Mouse (Mus musculus) forebrain, embryonic 11.5 days (tissue): ENCODE data around the gene Erich6. TPM values are rescaled to one million over a fixed set of nuclear protein-coding genes. Genes with fewer than 3 reads are reported as not detected.
A peak's percentile ranks its signal among the peaks of the same experiment; 100 is the strongest.

Source experiments
- ATAC-seq: fragments of 200-750 bp; cut with Nextera tagmentation; replicated peaks from 2 replicates; pipeline ENCODE4 v1.8.0; 2017; ENCODE audit warnings: moderate TSS enrichment; ENCODE audit not compliant: low FRiP score
- DNase-seq: peaks from one replicate; pipeline ENCODE4 v3.0.0-alpha.2; 2017; ENCODE audit warnings: low spot score
- H3K27ac ChIP-seq: fragments of 300-500 bp; sonication (generic); 2 replicates; pipeline ENCODE4 v1.5.1; 2014; ENCODE audit warnings: low read depth, low read length
- H3K27me3 ChIP-seq: fragments of 300-500 bp; sonication (generic); 2 replicates; pipeline ENCODE4 v1.6.1; 2014; ENCODE audit warnings: mild to moderate bottlenecking, low read length, mixed read lengths; ENCODE audit not compliant: control insufficient read depth, insufficient read depth
- H3K36me3 ChIP-seq: fragments of 300-500 bp; sonication (generic); 2 replicates; pipeline ENCODE4 v1.6.1; 2014; ENCODE audit warnings: mild to moderate bottlenecking, low read length, moderate library complexity, mixed read lengths; ENCODE audit not compliant: control insufficient read depth, insufficient read depth
- H3K4me1 ChIP-seq: fragments of 300-500 bp; sonication (generic); replicated peaks from 2 replicates; pipeline ENCODE4 v1.6.1; 2014; ENCODE audit warnings: low read length, mixed read lengths; ENCODE audit not compliant: control insufficient read depth, insufficient read depth
- H3K4me2 ChIP-seq: fragments of 300-500 bp; sonication (generic); 2 replicates; pipeline ENCODE4 v1.6.1; 2014; ENCODE audit warnings: low read depth, mild to moderate bottlenecking, low read length, moderate library complexity, mixed read lengths; ENCODE audit not compliant: severe bottlenecking
- H3K4me3 ChIP-seq: fragments of 300-500 bp; sonication (generic); 2 replicates; pipeline ENCODE4 v1.5.1; 2014; ENCODE audit warnings: low read depth, low read length
- H3K9ac ChIP-seq: fragments of 300-500 bp; sonication (generic); 2 replicates; pipeline ENCODE4 v1.6.1; 2014; ENCODE audit warnings: low read length
- H3K9me3 ChIP-seq: fragments of 300-500 bp; sonication (generic); 2 replicates; pipeline ENCODE4 v1.6.1; 2016; ENCODE audit warnings: low read length, mixed read lengths; ENCODE audit not compliant: control insufficient read depth
- WGBS: fragments of 180-500 bp; shearing (Covaris S2); extraction: QIAGEN DNeasy Blood & Tissue Kit; methylation state at CpG from one replicate; pipeline ENCODE4 v1.1.7; 2014; 5-methylcytosine and 5-hydroxymethylcytosine counted together
- polyA plus RNA-seq: library from polyadenylated mRNA; unstranded; fragments of >200 nt; fragmentation: Nextera tagmentation; extraction: Ambion mirVana; gene quantifications from 2 replicates; pipeline ENCODE4 v1.2.1, GENCODE M21; 2014

The Erich6 gene
- polyA plus RNA-seq, 1 experiment from 2014 or later: not detected

- H3K36me3 ChIP-seq: peaks cover 4% of the 10 kb centered on the region; the same call in 1 of the 2 replicates
- DNase-seq: no peak
- peak overlapping the region; percentile 98 for H3K9ac ChIP-seq
- peak overlapping the region; percentile 89 for H3K4me3 ChIP-seq
- ATAC-seq: peak; percentile 79
- H3K9me3 ChIP-seq: no peaks in the 10 kb centered on the region
- peak overlapping the region; percentile 57 for H3K4me2 ChIP-seq
- H3K27me3 ChIP-seq: no peaks in the 10 kb centered on the region
- no peaks in the 10 kb centered on the region for H3K4me1 ChIP-seq
- H3K27ac ChIP-seq: peak overlapping the region; percentile 98
- WGBS: 0% methylated on average over 36 of the region's 36 CpGs
Measured at GRCm38 (mm10) chr3:58577067-58577503, 59.9 kb downstream of the Erich6 start.

GRCm38 (mm10) chr3:58576137-58577066, 60.6 kb downstream of the Erich6 start, which contains the start of gene Selenot:
Gene Selenot, plus strand, starts transcription at chr3:58576636.
- Histone ChIP-seq H3K4me2 (peak within 1 kb of the TSS; percentile 57), H3K4me1 (no peaks in the 10 kb centered on the region), H3K4me3 (peak within 1 kb of the TSS; percentile 89), H3K9me3 (no peaks in the 10 kb centered on the region), H3K36me3 (peaks cover 4% of the 10 kb centered on the region; the same call in 1 of the 2 replicates), H3K27me3 (no peaks in the 10 kb centered on the region), H3K9ac (peak within 1 kb of the TSS; percentile 98), H3K27ac (peak within 1 kb of the TSS; percentile 98)
- DNase-seq (peak; percentile 99), ATAC-seq (peak; percentile 94)
- WGBS: 2% methylated on average over 57 of the region's 59 CpGs

DNA sequence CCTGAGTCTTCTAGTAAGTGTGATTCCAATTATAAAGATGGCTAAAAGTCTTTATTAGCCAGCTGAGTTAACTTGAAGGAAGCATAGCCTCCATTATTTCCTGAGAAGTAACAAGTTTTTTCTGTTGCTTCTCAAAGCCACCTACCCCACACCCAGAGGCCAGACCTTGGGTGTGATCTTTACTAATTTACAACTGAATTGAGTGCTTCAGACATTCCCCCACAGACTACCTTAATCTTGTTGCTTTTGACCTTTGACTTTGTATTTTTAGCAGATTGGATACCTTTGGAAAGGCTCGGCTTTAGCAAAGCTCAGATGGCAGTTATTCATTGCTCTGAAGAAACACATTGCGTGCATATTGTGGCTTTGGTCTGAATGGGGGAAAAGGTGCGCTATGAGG, 66.2 kb downstream of the Erich6 start:
- no peak overlapping the region for H3K9ac ChIP-seq
- H3K4me1 ChIP-seq: no peaks in the 10 kb centered on the region
- H3K27me3 ChIP-seq: no peaks in the 10 kb centered on the region
- H3K27ac ChIP-seq: no peak overlapping the region
- ATAC-seq: no peak
- WGBS: 88% methylated on average over 3 of the region's 3 CpGs
- no peaks in the 10 kb centered on the region for H3K36me3 ChIP-seq
- H3K4me2 ChIP-seq: no peak overlapping the region
- no peak for DNase-seq
- no peak overlapping the region for H3K4me3 ChIP-seq
- no peaks in the 10 kb centered on the region for H3K9me3 ChIP-seq

Other genes starting within 250 kb of the Erich6 start
- gene Tsc22d2, start 222.5 kb downstream of the Erich6 start, polyA plus RNA-seq: 12.5 and 17.4 TPM in 2 replicates
- gene Eif2a, start 111.4 kb downstream of the Erich6 start, polyA plus RNA-seq: 58.9 and 61.9 TPM in 2 replicates
- gene Serp1, start 111.3 kb downstream of the Erich6 start, polyA plus RNA-seq: 136 and 140 TPM in 2 replicates
- gene Selenot, start 60.6 kb downstream of the Erich6 start, polyA plus RNA-seq: 23.8 and 26.7 TPM in 2 replicates
- gene Siah2, start 55.2 kb upstream of the Erich6 start, polyA plus RNA-seq: 4.0 and 5.7 TPM in 2 replicates
- gene Mindy4b-ps, start 185.1 kb upstream of the Erich6 start, polyA plus RNA-seq: 0.08 TPM in 1 of 2 replicates, not detected in the other
- gene Clrn1, start 248.1 kb upstream of the Erich6 start, polyA plus RNA-seq: 0.13 TPM in 1 of 2 replicates, not detected in the other